Mouse (Mus musculus): ENCODE data around the gene Akirin2. TPM values are rescaled to one million over a fixed set of nuclear protein-coding genes. Genes with fewer than 3 reads are reported as not detected.
"Not testable (repeated sequence)": the region's sequence is repeated elsewhere in the genome, so short reads cannot be mapped to it uniquely, and the experiment has no call there.

Gene Akirin2
- polyA plus RNA-seq, 1 experiment, result 15.9 TPM

- peaks cover 5% of the 10 kb centered on the region; the same call in 1 of the 2 replicates for H3K4me1 ChIP-seq (ENCODE audit: control insufficient read depth, insufficient read depth, insufficient read length)
- no peaks in the 10 kb centered on the region; the same call in 1 of the 2 replicates for H3K36me3 ChIP-seq (ENCODE audit: control insufficient read depth, insufficient read depth, low read length)
- H3K4me3 ChIP-seq (ENCODE audit: extremely low read depth, insufficient read depth, insufficient read length), result no peak overlapping the region
- no peak overlapping the region for H3K27ac ChIP-seq (ENCODE audit: insufficient read depth, low read length)
- TF ChIP-seq CTCF (IDR thresholded peaks at IDR 0.05; ENCODE audit: extremely low read depth, insufficient read depth, insufficient read length, insufficient replicate concordance) (no peak), POLR2A (IDR thresholded peaks at IDR 0.05; ENCODE audit: low read depth, low read length) (no peak)
- DNase-seq (ENCODE audit: low read depth in 1 of 2, low spot score in 2 of 2), result no peak
- H3K27me3 ChIP-seq (ENCODE audit: control insufficient read depth, insufficient read depth, low read length), result no peaks in the 10 kb centered on the region; the same call in 1 of the 2 replicates
These were observed 5.4 kb downstream of the Akirin2 start for GRCm38 (mm10) chr4:34556183-34556582.

- peaks cover 7% of the 10 kb centered on the region for H3K36me3 ChIP-seq (ENCODE audit: control insufficient read depth, insufficient read depth, low read length)
- no peak overlapping the region for H3K27ac ChIP-seq (ENCODE audit: insufficient read depth, low read length)
- peak; percentile 21; the same call in 1 of the 2 replicates for TF ChIP-seq CTCF (IDR thresholded peaks at IDR 0.05; ENCODE audit: extremely low read depth, insufficient read depth, insufficient read length, insufficient replicate concordance)
- TF ChIP-seq POLR2A (IDR thresholded peaks at IDR 0.05; ENCODE audit: low read depth, low read length), result no peak
- H3K4me3 ChIP-seq (ENCODE audit: extremely low read depth, insufficient read depth, insufficient read length), result no peak overlapping the region
- peak; percentile 34 to 48 for DNase-seq (ENCODE audit: low read depth in 1 of 2, low spot score in 2 of 2)
- WGBS, result 67% methylated on average over 4 of the region's 4 CpGs
- 0 out of 2 replicates have a peak, but pooled peaks cover 4% of the 10 kb centered on the region for H3K4me1 ChIP-seq (ENCODE audit: control insufficient read depth, insufficient read depth, insufficient read length)
- no peaks in the 10 kb centered on the region for H3K27me3 ChIP-seq (ENCODE audit: control insufficient read depth, insufficient read depth, low read length)
These were observed 10.2 kb downstream of the Akirin2 start for GRCm38 (mm10) chr4:34560971-34561370.

- no peak for DNase-seq (ENCODE audit: low read depth in 1 of 2, low spot score in 2 of 2)
- H3K4me3 ChIP-seq (ENCODE audit: extremely low read depth, insufficient read depth, insufficient read length), result no peak overlapping the region
- no peaks in the 10 kb centered on the region for H3K27me3 ChIP-seq (ENCODE audit: control insufficient read depth, insufficient read depth, low read length)
These were observed 15.5 kb downstream of the Akirin2 start for GRCm38 (mm10) chr4:34566226-34566625.

GRCm38 (mm10) chr4:34572876-34573275, 22.1 kb downstream of the Akirin2 start:
- H3K4me1 ChIP-seq (ENCODE audit: control insufficient read depth, insufficient read depth, insufficient read length), result no peaks in the 10 kb centered on the region
- peaks cover 36% of the 10 kb centered on the region for H3K36me3 ChIP-seq (ENCODE audit: control insufficient read depth, insufficient read depth, low read length)
- no peak for DNase-seq (ENCODE audit: low read depth in 1 of 2, low spot score in 2 of 2)
- H3K27ac ChIP-seq (ENCODE audit: insufficient read depth, low read length), result no peak overlapping the region
- 92% methylated on average over 2 of the region's 2 CpGs for WGBS
- TF ChIP-seq POLR2A (IDR thresholded peaks at IDR 0.05; ENCODE audit: low read depth, low read length) (no peak), CTCF (IDR thresholded peaks at IDR 0.05; ENCODE audit: extremely low read depth, insufficient read depth, insufficient read length, insufficient replicate concordance) (no peak)
- no peak overlapping the region for H3K4me3 ChIP-seq (ENCODE audit: extremely low read depth, insufficient read depth, insufficient read length)
- no peaks in the 10 kb centered on the region for H3K27me3 ChIP-seq (ENCODE audit: control insufficient read depth, insufficient read depth, low read length)

More at GRCm38 (mm10) chr4:34566226-34566625, 15.5 kb downstream of the Akirin2 start:
- no peaks in the 10 kb centered on the region for H3K4me1 ChIP-seq (ENCODE audit: control insufficient read depth, insufficient read depth, insufficient read length)
- WGBS, result 91% methylated on average over 6 of the region's 6 CpGs
- peaks cover 27% of the 10 kb centered on the region for H3K36me3 ChIP-seq (ENCODE audit: control insufficient read depth, insufficient read depth, low read length)
- H3K27ac ChIP-seq (ENCODE audit: insufficient read depth, low read length), result no peak overlapping the region
- TF ChIP-seq POLR2A (IDR thresholded peaks at IDR 0.05; ENCODE audit: low read depth, low read length) (no peak), CTCF (IDR thresholded peaks at IDR 0.05; ENCODE audit: extremely low read depth, insufficient read depth, insufficient read length, insufficient replicate concordance) (no peak)

GRCm38 (mm10) chr4:34577028-34577427, 26.3 kb downstream of the Akirin2 start:
- Histone ChIP-seq H3K36me3 (ENCODE audit: control insufficient read depth, insufficient read depth, low read length) (peaks cover 28% of the 10 kb centered on the region), H3K27me3 (ENCODE audit: control insufficient read depth, insufficient read depth, low read length) (no peaks in the 10 kb centered on the region), H3K4me3 (ENCODE audit: extremely low read depth, insufficient read depth, insufficient read length) (no peak overlapping the region), H3K27ac (ENCODE audit: insufficient read depth, low read length) (no peak overlapping the region), H3K4me1 (ENCODE audit: control insufficient read depth, insufficient read depth, insufficient read length) (no peaks in the 10 kb centered on the region)
- WGBS, result 97% methylated on average over 2 of the region's 2 CpGs
- no peak for TF ChIP-seq CTCF (IDR thresholded peaks at IDR 0.05; ENCODE audit: extremely low read depth, insufficient read depth, insufficient read length, insufficient replicate concordance)
- TF ChIP-seq POLR2A (IDR thresholded peaks at IDR 0.05; ENCODE audit: low read depth, low read length), result no peak
- no peak for DNase-seq (ENCODE audit: low read depth in 1 of 2, low spot score in 2 of 2)

GRCm38 (mm10) chr4:34579215-34579614, 28.5 kb downstream of the Akirin2 start:
- Histone ChIP-seq H3K27ac (ENCODE audit: insufficient read depth, low read length) (no peak overlapping the region), H3K36me3 (ENCODE audit: control insufficient read depth, insufficient read depth, low read length) (peaks cover 29% of the 10 kb centered on the region), H3K4me1 (ENCODE audit: control insufficient read depth, insufficient read depth, insufficient read length) (no peaks in the 10 kb centered on the region), H3K27me3 (ENCODE audit: control insufficient read depth, insufficient read depth, low read length) (no peaks in the 10 kb centered on the region), H3K4me3 (ENCODE audit: extremely low read depth, insufficient read depth, insufficient read length) (no peak overlapping the region)
- DNase-seq (ENCODE audit: low read depth in 1 of 2, low spot score in 2 of 2), result no peak
- TF ChIP-seq POLR2A (IDR thresholded peaks at IDR 0.05; ENCODE audit: low read depth, low read length) (no peak), CTCF (IDR thresholded peaks at IDR 0.05; ENCODE audit: extremely low read depth, insufficient read depth, insufficient read length, insufficient replicate concordance) (no peak)
- WGBS, result 92% methylated on average over 1 of the region's 1 CpGs

GRCm38 (mm10) chr4:34581489-34581888, 30.8 kb downstream of the Akirin2 start:
- H3K27ac ChIP-seq (ENCODE audit: insufficient read depth, low read length); H3K4me3 ChIP-seq (ENCODE audit: extremely low read depth, insufficient read depth, insufficient read length); H3K27me3 ChIP-seq (ENCODE audit: control insufficient read depth, insufficient read depth, low read length); DNase-seq (ENCODE audit: low read depth in 1 of 2, low spot score in 2 of 2); H3K4me1 ChIP-seq (ENCODE audit: control insufficient read depth, insufficient read depth, insufficient read length): not testable (repeated sequence)
- peaks cover 30% of the 10 kb centered on the region for H3K36me3 ChIP-seq (ENCODE audit: control insufficient read depth, insufficient read depth, low read length)
- 73% methylated on average over 1 of the region's 1 CpGs for WGBS

Measured in spleen, adult 2 months (tissue).